Mouse (Mus musculus): ENCODE measurements around the gene Usp43. TPM values are rescaled to one million over a fixed set of nuclear protein-coding genes. Genes with fewer than 3 reads are reported as not detected.

Gene Usp43
- polyA plus RNA-seq, 1 experiment from 2014 or later = 0.78 TPM

- no peak for DNase-seq (ENCODE audit: extremely low spot score, low spot score)
- H3K36me3 ChIP-seq (replicated peaks) = no peaks in the 10 kb centered on the region
- peaks cover 11% of the 10 kb centered on the region for H3K4me1 ChIP-seq
- no peaks in the 10 kb centered on the region for H3K9me3 ChIP-seq
- 89% methylated on average over 9 of the region's 9 CpGs for WGBS
- H3K4me3 ChIP-seq = no peak overlapping the region
- no peaks in the 10 kb centered on the region for H3K27me3 ChIP-seq (ENCODE audit: poor library complexity, severe bottlenecking)
- no peak overlapping the region for H3K27ac ChIP-seq
These were observed 56.3 kb downstream of the Usp43 start for GRCm38 (mm10) chr11:67865521-67866197.

GRCm38 (mm10) chr11:67865100-67865499, 56.9 kb downstream of the Usp43 start:
- DNase-seq (ENCODE audit: extremely low spot score, low spot score) = no peak
- Histone ChIP-seq H3K27ac (no peak overlapping the region), H3K4me1 (peaks cover 16% of the 10 kb centered on the region), H3K36me3 (replicated peaks) (no peaks in the 10 kb centered on the region), H3K4me3 (no peak overlapping the region), H3K27me3 (ENCODE audit: poor library complexity, severe bottlenecking) (no peaks in the 10 kb centered on the region), H3K9me3 (no peaks in the 10 kb centered on the region)
- WGBS = 67% methylated on average over 5 of the region's 5 CpGs

GRCm38 (mm10) chr11:67861399-67861838, 60.5 kb downstream of the Usp43 start:
- Histone ChIP-seq H3K27ac (peak overlapping the region; percentile 70), H3K36me3 (replicated peaks) (no peaks in the 10 kb centered on the region), H3K4me1 (peaks cover 16% of the 10 kb centered on the region), H3K27me3 (ENCODE audit: poor library complexity, severe bottlenecking) (no peaks in the 10 kb centered on the region), H3K4me3 (no peak overlapping the region), H3K9me3 (no peaks in the 10 kb centered on the region)
- WGBS = 10% methylated on average over 7 of the region's 7 CpGs
- peak; percentile 23 for DNase-seq (ENCODE audit: extremely low spot score, low spot score)

- 51% methylated on average over 7 of the region's 7 CpGs for WGBS
- peak overlapping the region; percentile 70 for H3K27ac ChIP-seq
- peaks cover 16% of the 10 kb centered on the region for H3K4me1 ChIP-seq
- no peaks in the 10 kb centered on the region for H3K27me3 ChIP-seq (ENCODE audit: poor library complexity, severe bottlenecking)
- no peak overlapping the region for H3K4me3 ChIP-seq
- no peaks in the 10 kb centered on the region for H3K9me3 ChIP-seq
- DNase-seq (ENCODE audit: extremely low spot score, low spot score) = no peak
- H3K36me3 ChIP-seq (replicated peaks) = no peaks in the 10 kb centered on the region
These were observed 61.1 kb downstream of the Usp43 start for GRCm38 (mm10) chr11:67860743-67861398.

- Histone ChIP-seq H3K27ac (no peak overlapping the region), H3K36me3 (replicated peaks) (no peaks in the 10 kb centered on the region), H3K27me3 (ENCODE audit: poor library complexity, severe bottlenecking) (no peaks in the 10 kb centered on the region), H3K4me1 (peaks cover 19% of the 10 kb centered on the region), H3K4me3 (no peak overlapping the region), H3K9me3 (no peaks in the 10 kb centered on the region)
- 84% methylated on average over 9 of the region's 9 CpGs for WGBS
- DNase-seq (ENCODE audit: extremely low spot score, low spot score) = no peak
These were observed 63.4 kb downstream of the Usp43 start for GRCm38 (mm10) chr11:67858518-67858917.

- Histone ChIP-seq H3K9me3 (no peaks in the 10 kb centered on the region), H3K4me1 (peaks cover 3% of the 10 kb centered on the region; the same call in 1 of the 2 replicates), H3K4me3 (no peak overlapping the region), H3K36me3 (replicated peaks) (no peaks in the 10 kb centered on the region), H3K27ac (no peak overlapping the region), H3K27me3 (ENCODE audit: poor library complexity, severe bottlenecking) (no peaks in the 10 kb centered on the region)
- 57% methylated on average over 2 of the region's 2 CpGs for WGBS
- no peak for DNase-seq (ENCODE audit: extremely low spot score, low spot score)
These were observed 66.9 kb downstream of the Usp43 start for GRCm38 (mm10) chr11:67855035-67855434.

- Histone ChIP-seq H3K4me1 (peaks cover 3% of the 10 kb centered on the region; the same call in 1 of the 2 replicates), H3K4me3 (no peak overlapping the region), H3K9me3 (no peaks in the 10 kb centered on the region), H3K27me3 (ENCODE audit: poor library complexity, severe bottlenecking) (no peaks in the 10 kb centered on the region), H3K27ac (no peak overlapping the region), H3K36me3 (replicated peaks) (no peaks in the 10 kb centered on the region)
- no peak for DNase-seq (ENCODE audit: extremely low spot score, low spot score)
- 73% methylated on average over 6 of the region's 6 CpGs for WGBS
These were observed 68.0 kb downstream of the Usp43 start for GRCm38 (mm10) chr11:67853996-67854395.

- H3K36me3 ChIP-seq (replicated peaks) = no peaks in the 10 kb centered on the region
- no peak overlapping the region for H3K4me3 ChIP-seq
- H3K27ac ChIP-seq = no peak overlapping the region
- DNase-seq (ENCODE audit: extremely low spot score, low spot score) = no peak
- peaks cover 3% of the 10 kb centered on the region; the same call in 1 of the 2 replicates for H3K4me1 ChIP-seq
- no peaks in the 10 kb centered on the region for H3K9me3 ChIP-seq
- 70% methylated on average over 5 of the region's 5 CpGs for WGBS
- H3K27me3 ChIP-seq (ENCODE audit: poor library complexity, severe bottlenecking) = no peaks in the 10 kb centered on the region
These were observed 70.2 kb downstream of the Usp43 start for GRCm38 (mm10) chr11:67851770-67852169.

- Histone ChIP-seq H3K4me1 (no peaks in the 10 kb centered on the region), H3K27ac (no peak overlapping the region), H3K9me3 (no peaks in the 10 kb centered on the region), H3K36me3 (replicated peaks) (no peaks in the 10 kb centered on the region), H3K27me3 (ENCODE audit: poor library complexity, severe bottlenecking) (no peaks in the 10 kb centered on the region), H3K4me3 (no peak overlapping the region)
- WGBS = 86% methylated on average over 4 of the region's 4 CpGs
- DNase-seq (ENCODE audit: extremely low spot score, low spot score) = no peak
These were observed 76.8 kb downstream of the Usp43 start for GRCm38 (mm10) chr11:67845193-67845592.

- whole genome bisulfite sequencing = 84% methylated on average over 1 of the region's 1 CpGs
These were observed 82.1 kb downstream of the Usp43 start for GRCm38 (mm10) chr11:67839810-67840209.

GRCm38 (mm10) chr11:67835408-67836078, 86.4 kb downstream of the Usp43 start:
- H3K36me3 ChIP-seq (replicated peaks) = no peaks in the 10 kb centered on the region
- H3K27me3 ChIP-seq (ENCODE audit: poor library complexity, severe bottlenecking) = no peaks in the 10 kb centered on the region
- DNase-seq (ENCODE audit: extremely low spot score, low spot score) = no peak
- no peak overlapping the region for H3K4me3 ChIP-seq
- H3K9me3 ChIP-seq = no peaks in the 10 kb centered on the region
- H3K27ac ChIP-seq = no peak overlapping the region
- whole genome bisulfite sequencing = 95% methylated on average over 10 of the region's 10 CpGs
- H3K4me1 ChIP-seq = no peaks in the 10 kb centered on the region

More at GRCm38 (mm10) chr11:67839810-67840209, 82.1 kb downstream of the Usp43 start:
- Histone ChIP-seq H3K4me1 (no peaks in the 10 kb centered on the region), H3K9me3 (no peaks in the 10 kb centered on the region), H3K4me3 (no peak overlapping the region), H3K36me3 (replicated peaks) (no peaks in the 10 kb centered on the region), H3K27me3 (ENCODE audit: poor library complexity, severe bottlenecking) (no peaks in the 10 kb centered on the region), H3K27ac (no peak overlapping the region)
- DNase-seq (ENCODE audit: extremely low spot score, low spot score) = no peak

GRCm38 (mm10) chr11:67831820-67832219, 90.1 kb downstream of the Usp43 start:
- Histone ChIP-seq H3K27ac (no peak overlapping the region), H3K9me3 (no peaks in the 10 kb centered on the region), H3K27me3 (ENCODE audit: poor library complexity, severe bottlenecking) (no peaks in the 10 kb centered on the region), H3K36me3 (replicated peaks) (no peaks in the 10 kb centered on the region), H3K4me3 (no peak overlapping the region), H3K4me1 (no peaks in the 10 kb centered on the region; the same call in 1 of the 2 replicates)
- WGBS = 89% methylated on average over 5 of the region's 5 CpGs
- no peak for DNase-seq (ENCODE audit: extremely low spot score, low spot score)

- Histone ChIP-seq H3K36me3 (replicated peaks) (no peaks in the 10 kb centered on the region), H3K4me3 (no peak overlapping the region), H3K9me3 (no peaks in the 10 kb centered on the region), H3K4me1 (no peaks in the 10 kb centered on the region; the same call in 1 of the 2 replicates), H3K27me3 (ENCODE audit: poor library complexity, severe bottlenecking) (no peaks in the 10 kb centered on the region), H3K27ac (no peak overlapping the region)
- DNase-seq (ENCODE audit: extremely low spot score, low spot score) = no peak
- 86% methylated on average over 6 of the region's 6 CpGs for WGBS
These were observed 92.4 kb downstream of the Usp43 start for GRCm38 (mm10) chr11:67829530-67829929.
